Mouse (Mus musculus) liver, embryonic 13.5 days (tissue): ENCODE measurements around the gene St5. TPM values are rescaled to one million over a fixed set of nuclear protein-coding genes. Genes with fewer than 3 reads are reported as not detected.

ENCODE experiments used
- ATAC-seq: fragments of 200-750 bp; cut with Nextera tagmentation; 2 replicates; pipeline ENCODE4 v1.8.0; 2017; ENCODE audit warnings: low read depth, mild to moderate bottlenecking, moderate number of reproducible peaks, moderate library complexity
- DNase-seq: peaks from one replicate; pipeline ENCODE4 v3.0.0; 2022
- H3K27ac ChIP-seq: fragments of 300-500 bp; sonication (generic); 2 replicates; pipeline ENCODE4 v1.5.1; 2015; ENCODE audit warnings: moderate library complexity, mild to moderate bottlenecking, inconsistent platforms
- H3K27me3 ChIP-seq: fragments of 300-500 bp; sonication (generic); 2 replicates; pipeline ENCODE4 v1.6.1; 2015; ENCODE audit warnings: mild to moderate bottlenecking, inconsistent platforms
- H3K36me3 ChIP-seq: fragments of 300-500 bp; sonication (generic); 2 replicates; pipeline ENCODE4 v1.6.1; 2015; ENCODE audit warnings: mild to moderate bottlenecking, inconsistent platforms
- H3K4me1 ChIP-seq: fragments of 300-500 bp; sonication (generic); replicated peaks from 2 replicates; pipeline ENCODE4 v1.6.1; 2015; ENCODE audit warnings: inconsistent platforms
- H3K4me2 ChIP-seq: fragments of 300-500 bp; sonication (generic); 2 replicates; pipeline ENCODE4 v1.6.1; 2015; ENCODE audit warnings: inconsistent platforms, mild to moderate bottlenecking, moderate library complexity
- H3K4me3 ChIP-seq: fragments of 300-500 bp; sonication (generic); replicated peaks from 2 replicates; pipeline ENCODE4 v1.5.1; 2015; ENCODE audit warnings: mild to moderate bottlenecking, inconsistent platforms
- H3K9ac ChIP-seq: fragments of 300-500 bp; sonication (generic); 2 replicates; pipeline ENCODE4 v1.6.1; 2015; ENCODE audit warnings: mild to moderate bottlenecking, inconsistent platforms
- H3K9me3 ChIP-seq: fragments of 300-500 bp; sonication (generic); replicated peaks from 2 replicates; pipeline ENCODE4 v1.6.1; 2016; ENCODE audit warnings: inconsistent platforms
- WGBS: fragments of 180-500 bp; shearing (Covaris S2); methylation state at CpG from one replicate; pipeline ENCODE4 v1.1.7; 2015; ENCODE audit not compliant: insufficient replicate concordance; 5-methylcytosine and 5-hydroxymethylcytosine counted together
- polyA plus RNA-seq: library from polyadenylated mRNA; unstranded; fragments of >200 nt; fragmentation: Nextera tagmentation; extraction: Ambion mirVana; gene quantifications from 2 replicates; pipeline ENCODE4 v1.2.1, GENCODE M21; 2015

Gene St5
- polyA plus RNA-seq, 1 experiment from 2014 or later = 16.5 TPM

DNA sequence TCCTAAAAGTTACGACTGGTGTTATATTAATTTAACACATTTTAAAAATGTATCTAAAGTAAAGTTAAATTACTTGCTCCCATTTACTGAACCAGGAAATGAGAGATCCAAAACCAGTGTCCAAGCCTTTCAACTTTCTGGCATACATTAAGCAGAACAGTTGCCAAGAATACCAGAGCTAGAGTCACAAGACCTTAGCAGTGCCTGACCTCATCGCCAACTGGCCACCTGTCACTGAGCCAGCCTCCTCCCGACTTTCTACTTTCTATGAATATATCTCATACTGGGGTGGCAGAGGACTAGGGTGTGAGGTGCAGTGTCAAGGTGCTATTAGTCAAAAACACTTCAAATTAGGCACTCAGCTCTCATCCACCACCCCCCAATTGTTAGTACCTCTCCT, 85.6 kb downstream of the St5 start:
- WGBS = 62% methylated on average over 3 of the region's 3 CpGs
- DNase-seq = no peak

GRCm38 (mm10) chr7:109616034-109616979, 87.1 kb downstream of the St5 start:
- Histone ChIP-seq H3K27me3 (no peaks in the 10 kb centered on the region), H3K27ac (peak overlapping the region; percentile 56), H3K4me2 (peak overlapping the region; percentile 64), H3K9me3 (no peaks in the 10 kb centered on the region), H3K4me1 (peaks cover 76% of the 10 kb centered on the region), H3K9ac (peak overlapping the region; percentile 61), H3K36me3 (no peaks in the 10 kb centered on the region), H3K4me3 (peak overlapping the region; percentile 43)
- ATAC-seq = peak; percentile 87
- 11% methylated on average over 25 of the region's 25 CpGs for WGBS
- peak; percentile 58 for DNase-seq

More for the DNA sequence above, 85.6 kb downstream of the St5 start:
- Histone ChIP-seq H3K4me3 (no peak overlapping the region), H3K4me2 (no peak overlapping the region), H3K9ac (no peak overlapping the region), H3K27me3 (no peaks in the 10 kb centered on the region), H3K9me3 (no peaks in the 10 kb centered on the region), H3K36me3 (no peaks in the 10 kb centered on the region), H3K4me1 (peaks cover 77% of the 10 kb centered on the region), H3K27ac (no peak overlapping the region)
- no peak for ATAC-seq

GRCm38 (mm10) chr7:109615601-109616000, 87.8 kb downstream of the St5 start:
- Histone ChIP-seq H3K36me3 (no peaks in the 10 kb centered on the region), H3K27me3 (no peaks in the 10 kb centered on the region), H3K27ac (peak overlapping the region; percentile 56; the same call in 1 of the 2 replicates), H3K4me1 (peaks cover 74% of the 10 kb centered on the region), H3K9me3 (no peaks in the 10 kb centered on the region), H3K9ac (peak overlapping the region; percentile 61), H3K4me3 (peak overlapping the region; percentile 43), H3K4me2 (peak overlapping the region; percentile 64)
- no peak for ATAC-seq
- no peak for DNase-seq
- WGBS = 36% methylated on average over 4 of the region's 4 CpGs

DNA sequence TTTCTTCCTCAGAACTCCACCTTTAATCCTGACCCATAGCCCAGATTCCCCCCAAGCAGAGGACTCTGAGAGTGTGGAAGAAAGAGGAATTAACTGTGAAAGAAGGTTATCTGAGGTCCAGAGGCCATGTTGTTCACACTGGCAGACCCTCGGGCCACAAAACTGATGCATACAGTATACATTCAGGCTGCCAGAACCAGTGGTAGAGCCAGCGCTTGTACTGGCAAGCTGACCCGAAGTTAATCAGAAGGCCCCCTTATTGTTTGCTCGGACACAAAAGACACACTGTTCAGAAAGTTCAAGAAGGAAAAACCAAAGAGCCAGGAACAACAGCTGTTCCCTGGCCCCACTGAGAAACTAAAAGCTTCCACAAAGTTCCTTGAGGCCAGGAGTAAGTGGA, 88.5 kb downstream of the St5 start:
- H3K27me3 ChIP-seq = no peaks in the 10 kb centered on the region
- no peak overlapping the region; the same call in 1 of the 2 replicates for H3K4me2 ChIP-seq
- no peak for ATAC-seq
- 0 out of 2 replicates have a peak overlapping the region, but pooled peaks have one; percentile 20 for H3K27ac ChIP-seq
- DNase-seq = no peak
- no peak overlapping the region for H3K9ac ChIP-seq
- WGBS = 70% methylated on average over 4 of the region's 4 CpGs
- no peak overlapping the region for H3K4me3 ChIP-seq
- no peaks in the 10 kb centered on the region for H3K36me3 ChIP-seq
- H3K4me1 ChIP-seq = peaks cover 74% of the 10 kb centered on the region
- no peaks in the 10 kb centered on the region for H3K9me3 ChIP-seq

GRCm38 (mm10) chr7:109613531-109614021, 89.8 kb downstream of the St5 start:
- Histone ChIP-seq H3K27ac (no peak overlapping the region), H3K27me3 (no peaks in the 10 kb centered on the region), H3K4me1 (peaks cover 78% of the 10 kb centered on the region), H3K9ac (no peak overlapping the region), H3K9me3 (no peaks in the 10 kb centered on the region), H3K36me3 (no peaks in the 10 kb centered on the region), H3K4me3 (no peak overlapping the region), H3K4me2 (no peak overlapping the region)
- DNase-seq (no peak), ATAC-seq (no peak)
- 76% methylated on average over 5 of the region's 5 CpGs for WGBS

- H3K9ac ChIP-seq = no peak overlapping the region
- DNase-seq = no peak
- H3K4me3 ChIP-seq = no peak overlapping the region
- peaks cover 78% of the 10 kb centered on the region for H3K4me1 ChIP-seq
- H3K27me3 ChIP-seq = no peaks in the 10 kb centered on the region
- H3K27ac ChIP-seq = peak overlapping the region; percentile 35; the same call in 1 of the 2 replicates
- H3K4me2 ChIP-seq = no peak overlapping the region
- WGBS = 84% methylated on average over 2 of the region's 3 CpGs
- no peak for ATAC-seq
- H3K9me3 ChIP-seq = no peaks in the 10 kb centered on the region
- H3K36me3 ChIP-seq = no peaks in the 10 kb centered on the region
These were observed 90.4 kb downstream of the St5 start for GRCm38 (mm10) chr7:109613051-109613450.

GRCm38 (mm10) chr7:109612531-109612930, 90.9 kb downstream of the St5 start:
- H3K27ac ChIP-seq = peak overlapping the region; percentile 35
- WGBS = 74% methylated on average over 2 of the region's 2 CpGs
- H3K4me3 ChIP-seq = no peak overlapping the region
- H3K4me1 ChIP-seq = peaks cover 78% of the 10 kb centered on the region
- no peak overlapping the region for H3K9ac ChIP-seq
- no peaks in the 10 kb centered on the region for H3K36me3 ChIP-seq
- H3K9me3 ChIP-seq = no peaks in the 10 kb centered on the region
- H3K27me3 ChIP-seq = no peaks in the 10 kb centered on the region
- ATAC-seq = no peak
- H3K4me2 ChIP-seq = no peak overlapping the region
- no peak for DNase-seq

DNA sequence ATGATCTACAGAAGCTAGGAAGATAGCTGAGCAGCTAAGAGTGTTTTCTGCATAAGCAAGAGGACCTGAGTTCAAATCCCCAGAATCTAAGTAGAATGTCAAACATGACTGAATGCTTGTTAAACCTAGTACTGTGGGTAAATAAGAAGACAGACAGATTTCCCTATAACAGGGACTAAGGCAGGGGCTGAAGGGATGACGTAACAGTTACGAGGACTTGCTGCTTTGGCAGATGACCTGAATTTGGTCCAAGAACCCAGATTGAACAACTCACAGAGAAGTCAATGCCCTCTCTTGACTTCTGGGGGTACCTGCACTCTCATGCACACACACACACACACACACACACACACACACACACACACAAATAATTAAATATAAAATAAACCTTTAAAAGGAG, 93.1 kb downstream of the St5 start:
- Histone ChIP-seq H3K27ac (no peak overlapping the region), H3K9me3 (no peaks in the 10 kb centered on the region), H3K36me3 (no peaks in the 10 kb centered on the region), H3K4me3 (no peak overlapping the region), H3K4me1 (peaks cover 72% of the 10 kb centered on the region), H3K9ac (no peak overlapping the region), H3K4me2 (no peak overlapping the region), H3K27me3 (no peaks in the 10 kb centered on the region)
- no peak for ATAC-seq
- no peak for DNase-seq
- WGBS = 90% methylated on average over 2 of the region's 2 CpGs

DNA sequence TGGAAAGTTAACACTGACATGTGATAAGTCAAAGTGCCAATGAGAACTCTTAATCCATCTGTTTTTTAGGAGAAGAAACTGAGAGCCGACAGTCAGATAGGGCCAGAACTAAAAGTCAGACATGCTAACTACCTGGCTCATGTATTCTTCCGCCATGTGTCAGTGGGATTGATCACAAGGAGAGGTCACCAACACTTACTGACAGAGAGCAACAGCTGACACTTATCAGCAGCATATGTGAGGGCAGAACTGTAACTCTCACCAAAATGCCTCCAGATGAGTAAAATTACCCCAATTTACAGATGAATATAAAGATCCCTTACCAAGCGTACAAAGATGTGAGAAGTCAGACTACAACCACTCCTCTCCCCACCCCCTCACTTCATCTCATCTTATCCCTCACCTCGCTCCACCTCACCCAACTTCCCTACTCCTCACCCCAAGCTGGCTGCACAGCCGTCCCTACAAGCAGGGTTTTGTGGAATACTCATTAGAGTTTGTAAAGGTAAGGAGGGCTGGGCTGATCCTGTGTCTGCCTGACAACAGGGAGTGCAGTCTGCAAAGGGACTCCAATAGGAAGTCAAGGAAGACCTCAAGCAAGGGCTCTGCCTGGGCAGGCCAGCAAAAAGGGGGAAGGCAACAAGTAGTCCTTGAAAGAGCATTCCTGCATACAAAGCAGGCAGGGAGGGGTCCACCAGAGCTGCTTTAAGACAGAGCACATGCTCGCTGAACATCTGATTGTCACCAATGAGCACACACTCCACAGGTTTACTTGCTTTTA, 93.7 kb downstream of the St5 start:
- H3K4me3 ChIP-seq = no peak overlapping the region
- no peaks in the 10 kb centered on the region for H3K9me3 ChIP-seq
- H3K27me3 ChIP-seq = no peaks in the 10 kb centered on the region
- H3K36me3 ChIP-seq = no peaks in the 10 kb centered on the region
- no peak overlapping the region for H3K27ac ChIP-seq
- no peak overlapping the region for H3K4me2 ChIP-seq
- H3K9ac ChIP-seq = no peak overlapping the region
- H3K4me1 ChIP-seq = peaks cover 66% of the 10 kb centered on the region
- ATAC-seq (no peak), DNase-seq (no peak)
- WGBS = 63% methylated on average over 6 of the region's 6 CpGs

DNA sequence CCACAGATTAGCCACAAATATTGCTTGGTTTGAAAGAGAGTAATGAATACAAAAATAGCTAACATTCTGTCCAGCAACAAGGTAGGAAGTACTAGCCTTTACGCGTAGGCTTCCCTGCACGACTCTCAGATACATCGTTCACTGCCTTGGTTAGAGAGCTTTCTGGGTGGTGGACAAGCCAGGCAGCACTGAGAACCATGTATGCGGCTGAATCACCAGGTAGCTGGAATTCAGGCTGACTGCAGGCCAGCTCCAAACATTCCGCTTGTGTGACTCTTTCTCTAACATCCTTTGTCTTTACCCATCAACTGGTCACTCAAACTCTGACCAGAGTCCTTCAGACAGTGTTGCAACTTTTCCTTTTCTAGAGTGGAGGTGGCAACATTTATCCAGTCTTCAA, 94.6 kb downstream of the St5 start:
- DNase-seq (no peak), ATAC-seq (no peak)
- no peak overlapping the region for H3K9ac ChIP-seq
- peak overlapping the region; percentile 8; the same call in 1 of the 2 replicates for H3K27ac ChIP-seq
- no peaks in the 10 kb centered on the region for H3K27me3 ChIP-seq
- no peak overlapping the region for H3K4me3 ChIP-seq
- peaks cover 60% of the 10 kb centered on the region for H3K4me1 ChIP-seq
- 86% methylated on average over 6 of the region's 6 CpGs for WGBS
- no peaks in the 10 kb centered on the region for H3K36me3 ChIP-seq
- no peaks in the 10 kb centered on the region for H3K9me3 ChIP-seq
- no peak overlapping the region for H3K4me2 ChIP-seq

- no peak overlapping the region for H3K9ac ChIP-seq
- no peaks in the 10 kb centered on the region for H3K27me3 ChIP-seq
- H3K9me3 ChIP-seq = no peaks in the 10 kb centered on the region
- no peak for ATAC-seq
- no peak overlapping the region for H3K4me3 ChIP-seq
- peaks cover 67% of the 10 kb centered on the region for H3K4me1 ChIP-seq
- H3K27ac ChIP-seq = no peak overlapping the region
- no peak overlapping the region for H3K4me2 ChIP-seq
- no peaks in the 10 kb centered on the region for H3K36me3 ChIP-seq
- WGBS = 80% methylated on average over 7 of the region's 7 CpGs
- no peak for DNase-seq
These were observed 96.3 kb downstream of the St5 start for GRCm38 (mm10) chr7:109606994-109607610.
